ENCODE assay signal across 13 mouse cellular contexts in the genomic region with DNA sequence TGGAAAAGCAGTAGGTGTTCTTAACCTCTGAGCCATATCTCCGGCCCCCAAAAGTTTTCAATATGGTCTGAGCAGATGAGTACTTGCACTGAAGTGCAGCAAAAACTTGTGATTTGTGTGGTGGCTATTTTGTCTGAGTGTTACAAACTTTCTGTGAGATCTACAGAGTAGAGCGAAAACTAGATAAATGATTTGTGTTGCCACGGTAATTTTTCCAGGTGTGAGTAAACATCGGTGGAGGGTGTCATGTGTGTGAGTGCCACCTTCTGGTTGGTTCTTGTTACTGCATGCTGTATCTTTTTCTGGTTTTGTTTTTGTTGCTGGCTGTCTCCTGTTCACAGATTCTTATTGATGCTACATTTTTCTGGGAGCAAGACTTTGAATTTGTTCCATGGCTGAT. TPM values are rescaled to one million over a fixed set of nuclear protein-coding genes. Genes with fewer than 3 reads are reported as not detected.
DNase-seq lines count a peak whose midpoint lies in the region; ATAC-seq and TF ChIP-seq lines count a peak whose summit lies in the region.
"Had no signal": no experiment of that assay in that cellular context is flagged by ENCODE, and none has a peak within 500 bp of the region (broad histone marks: within the 10 kb centered on the region; RNA-seq: fewer than 3 reads in every experiment).

No protein-coding gene starts in this region.

- 41% methylated on average over 4 of the region's 4 CpGs for WGBS in hindbrain, postnatal 0 days
- WGBS in hindbrain, embryonic 12.5 days, result 38% methylated on average over 4 of the region's 4 CpGs
- 44% methylated on average over 4 of the region's 4 CpGs for WGBS in midbrain, postnatal 0 days
- 44% methylated on average over 4 of the region's 4 CpGs for WGBS in midbrain, embryonic 13.5 days
- WGBS in neural tube, embryonic 15.5 days, result 41% methylated on average over 4 of the region's 4 CpGs

- H3K4me2 ChIP-seq in hindbrain, postnatal 0 days (ENCODE audit: low read depth, low read length), result no peak overlapping the region
- no peak overlapping the region for H3K4me2 ChIP-seq in hindbrain, embryonic 12.5 days (replicated peaks)
- no peak overlapping the region for H3K4me2 ChIP-seq in midbrain, postnatal 0 days (ENCODE audit: low read depth, low read length, poor library complexity, severe bottlenecking)
- H3K4me2 ChIP-seq in midbrain, embryonic 13.5 days (replicated peaks), result no peak overlapping the region
- no peak overlapping the region for H3K4me2 ChIP-seq in neural tube, embryonic 15.5 days
- H3K4me2 ChIP-seq: lung, embryonic 15.5 days had no signal

- no peaks in the 10 kb centered on the region for H3K4me1 ChIP-seq in hindbrain, postnatal 0 days (ENCODE audit: insufficient read depth, low read length)
- no peaks in the 10 kb centered on the region for H3K4me1 ChIP-seq in hindbrain, embryonic 12.5 days
- H3K4me1 ChIP-seq in midbrain, postnatal 0 days (ENCODE audit: insufficient read depth, low read length), result no peaks in the 10 kb centered on the region
- H3K4me1 ChIP-seq in midbrain, embryonic 13.5 days (replicated peaks), result no peaks in the 10 kb centered on the region
- H3K4me1 ChIP-seq in neural tube, embryonic 15.5 days, result no peaks in the 10 kb centered on the region
- H3K4me1 ChIP-seq: lung, embryonic 15.5 days had no signal

- H3K9me3 ChIP-seq in hindbrain, postnatal 0 days (ENCODE audit: low read length), result no peaks in the 10 kb centered on the region
- H3K9me3 ChIP-seq in hindbrain, embryonic 12.5 days (replicated peaks), result peaks cover 3% of the 10 kb centered on the region
- no peaks in the 10 kb centered on the region for H3K9me3 ChIP-seq in midbrain, postnatal 0 days (ENCODE audit: low read length)
- 0 out of 2 replicates have a peak, but pooled peaks cover under 1% of the 10 kb centered on the region for H3K9me3 ChIP-seq in midbrain, embryonic 13.5 days
- H3K9me3 ChIP-seq in neural tube, embryonic 15.5 days (replicated peaks), result no peaks in the 10 kb centered on the region
- H3K9me3 ChIP-seq: lung, embryonic 15.5 days had no signal

- peak; percentile 62 for TF ChIP-seq CTCF in hindbrain, postnatal 0 days (IDR thresholded peaks at IDR 0.05; ENCODE audit: low read depth)
- peak; percentile 54 for TF ChIP-seq CTCF in midbrain, postnatal 0 days (IDR thresholded peaks at IDR 0.05)

- ATAC-seq in hindbrain, postnatal 0 days, result no peak
- ATAC-seq in hindbrain, embryonic 12.5 days (ENCODE audit: low FRiP score), result no peak
- no peak for ATAC-seq in midbrain, postnatal 0 days (ENCODE audit: low FRiP score)
- no peak for ATAC-seq in midbrain, embryonic 13.5 days
- ATAC-seq in neural tube, embryonic 15.5 days (ENCODE audit: low FRiP score), result no peak

- no peaks in the 10 kb centered on the region for H3K27me3 ChIP-seq in hindbrain, postnatal 0 days (ENCODE audit: insufficient read depth, low read length)
- H3K27me3 ChIP-seq in hindbrain, embryonic 12.5 days, result no peaks in the 10 kb centered on the region
- no peaks in the 10 kb centered on the region for H3K27me3 ChIP-seq in midbrain, postnatal 0 days (ENCODE audit: insufficient read depth, low read length)
- H3K27me3 ChIP-seq in midbrain, embryonic 13.5 days, result no peaks in the 10 kb centered on the region
- H3K27me3 ChIP-seq in neural tube, embryonic 15.5 days (replicated peaks), result no peaks in the 10 kb centered on the region
- H3K27me3 ChIP-seq: lung, embryonic 15.5 days had no signal

- no peak overlapping the region for H3K4me3 ChIP-seq in hindbrain, postnatal 0 days (ENCODE audit: low read length)
- H3K4me3 ChIP-seq in hindbrain, embryonic 12.5 days, result no peak overlapping the region
- no peak overlapping the region for H3K4me3 ChIP-seq in midbrain, postnatal 0 days (ENCODE audit: low read depth, low read length)
- no peak overlapping the region for H3K4me3 ChIP-seq in midbrain, embryonic 13.5 days (replicated peaks)
- no peak overlapping the region for H3K4me3 ChIP-seq in neural tube, embryonic 15.5 days (replicated peaks)
- H3K4me3 ChIP-seq: lung, embryonic 15.5 days had no signal

- no peak overlapping the region for H3K9ac ChIP-seq in hindbrain, postnatal 0 days (replicated peaks; ENCODE audit: low read length)
- no peak overlapping the region for H3K9ac ChIP-seq in hindbrain, embryonic 12.5 days
- no peak overlapping the region for H3K9ac ChIP-seq in midbrain, postnatal 0 days (replicated peaks; ENCODE audit: low read length, poor library complexity, severe bottlenecking)
- H3K9ac ChIP-seq in midbrain, embryonic 13.5 days (replicated peaks), result no peak overlapping the region
- H3K9ac ChIP-seq in neural tube, embryonic 15.5 days (replicated peaks), result no peak overlapping the region
- H3K9ac ChIP-seq: lung, embryonic 15.5 days had no signal

- DNase-seq in hindbrain, postnatal 0 days (ENCODE audit: low spot score), result no peak
- peak; percentile 9 for DNase-seq in midbrain, postnatal 0 days (ENCODE audit: low spot score)
- DNase-seq in embryo, embryonic 10 days (ENCODE audit: low spot score), result peak; percentile 11
- DNase-seq in cerebellum, postnatal 10 days, result no peak
- DNase-seq in cerebellum, postnatal 25 days, result no peak
- DNase-seq: gastrocnemius, postnatal 14 days; heart, postnatal 36 days; layer of hippocampus, adult 9-11 months; right cerebral cortex, postnatal 25 days had no signal

- H3K36me3 ChIP-seq in hindbrain, postnatal 0 days (ENCODE audit: insufficient read depth, low read length), result no peaks in the 10 kb centered on the region
- no peaks in the 10 kb centered on the region for H3K36me3 ChIP-seq in hindbrain, embryonic 12.5 days
- H3K36me3 ChIP-seq in midbrain, postnatal 0 days (ENCODE audit: insufficient read depth, low read length), result no peaks in the 10 kb centered on the region
- H3K36me3 ChIP-seq in midbrain, embryonic 13.5 days, result no peaks in the 10 kb centered on the region
- H3K36me3 ChIP-seq in neural tube, embryonic 15.5 days, result no peaks in the 10 kb centered on the region
- H3K36me3 ChIP-seq: lung, embryonic 15.5 days had no signal

- H3K27ac ChIP-seq in hindbrain, postnatal 0 days, result no peak overlapping the region
- no peak overlapping the region for H3K27ac ChIP-seq in hindbrain, embryonic 12.5 days
- H3K27ac ChIP-seq in midbrain, postnatal 0 days (ENCODE audit: low read depth, low read length), result no peak overlapping the region
- H3K27ac ChIP-seq in midbrain, embryonic 13.5 days, result no peak overlapping the region
- no peak overlapping the region for H3K27ac ChIP-seq in neural tube, embryonic 15.5 days (replicated peaks)
- H3K27ac ChIP-seq: lung, embryonic 15.5 days had no signal

RNA-seq across cellular contexts. Expression of gene AU018091, which starts 15.4 kb away (rescaled TPM):
- not detected in 2 replicates for total RNA-seq in hindbrain, postnatal 0 days (2014; rRNA removed)
- not detected in 2 replicates for polyA plus RNA-seq in hindbrain, postnatal 0 days (2015; fragmentation: Nextera tagmentation; extraction: Ambion mirVana)
- 0.14 and 0.23 TPM in 2 replicates for polyA plus RNA-seq in hindbrain, embryonic 12.5 days (2016; fragmentation: Nextera tagmentation; extraction: Ambion mirVana)
- not detected in 2 replicates for total RNA-seq in midbrain, postnatal 0 days (2014; rRNA removed)
- polyA plus RNA-seq in midbrain, postnatal 0 days (2015; fragmentation: Nextera tagmentation; extraction: Ambion mirVana), result not detected in 2 replicates
- not detected in 2 replicates for polyA plus RNA-seq in midbrain, embryonic 13.5 days (2015; fragmentation: Nextera tagmentation; extraction: Ambion mirVana)
- not detected in 2 replicates for polyA plus RNA-seq in neural tube, embryonic 15.5 days (2015; fragmentation: Nextera tagmentation; extraction: Ambion mirVana)
- total RNA-seq: gastrocnemius, postnatal 14 days; heart, postnatal 36 days had no signal

Comparison
In these comparisons a context has a peak if more than half of its experiments do, and no peak if none do; other contexts are left out.
1. DNase-seq: peak in midbrain, postnatal 0 days (single experiment) and embryo, embryonic 10 days (single experiment); none in hindbrain, postnatal 0 days (single experiment), cerebellum, postnatal 10 days (0 of 2) and cerebellum, postnatal 25 days (0 of 2).